Mouse (Mus musculus) myocyte (in vitro differentiated cells): ENCODE data around the gene Tpm1. TPM values are rescaled to one million over a fixed set of nuclear protein-coding genes. Genes with fewer than 3 reads are reported as not detected.

Experiments used
- H3K27me3 ChIP-seq: one replicate; pipeline ENCODE4 v1.6.1; 2011; ENCODE audit not compliant: control insufficient read depth, insufficient read depth, insufficient read length
- H3K36me3 ChIP-seq: one replicate; pipeline ENCODE4 v1.6.1; 2011; ENCODE audit not compliant: control insufficient read depth, insufficient read depth
- H3K4me2 ChIP-seq: one replicate; pipeline ENCODE4 v1.6.1; 2011; ENCODE audit warnings: low read depth, control low read depth
- H3K4me3 ChIP-seq: one replicate; pipeline ENCODE4 v1.5.1; 2011; ENCODE audit warnings: mild to moderate bottlenecking, control low read depth, moderate library complexity
- H3K79me2 ChIP-seq: one replicate; pipeline ENCODE4 v1.6.1; 2011; ENCODE audit not compliant: control insufficient read depth, insufficient read depth
- H3ac ChIP-seq: one replicate; pipeline ENCODE4 v1.6.1; 2011; ENCODE audit not compliant: control insufficient read depth, insufficient read length
- CEBPB ChIP-seq: IDR thresholded peaks from 2 replicates; pipeline ENCODE4 v1.6.1; 2011; ENCODE audit warnings: mild to moderate bottlenecking, moderate library complexity; ENCODE audit not compliant: poor library complexity, insufficient read depth, severe bottlenecking
- E2F4 ChIP-seq: IDR thresholded peaks from one replicate; pipeline ENCODE4 v1.6.1; 2011; ENCODE audit warnings: mild to moderate bottlenecking, control low read depth, moderate library complexity; ENCODE audit not compliant: insufficient read depth
- MAX ChIP-seq: IDR thresholded peaks from one replicate; pipeline ENCODE4 v1.6.1; 2011; ENCODE audit warnings: low read depth, mild to moderate bottlenecking, control low read depth
- MYOD1 ChIP-seq, 3 experiments: IDR thresholded peaks; one replicate each; pipeline ENCODE4 v1.6.1; 2011; ENCODE audit warnings: control low read depth in 2 of 3, low read depth in 2 of 3, mild to moderate bottlenecking in 2 of 3, moderate library complexity in 1 of 3; ENCODE audit not compliant: insufficient read length in 2 of 3, control insufficient read depth in 1 of 3
- MYOG ChIP-seq, 3 experiments: IDR thresholded peaks; one replicate each; pipeline ENCODE4 v1.6.1; 2011; ENCODE audit warnings: control low read depth in 2 of 3, low read depth in 2 of 3, mild to moderate bottlenecking in 2 of 3; ENCODE audit not compliant: insufficient read length in 2 of 3, control insufficient read depth in 1 of 3, insufficient read depth in 1 of 3
- POLR2A ChIP-seq: IDR thresholded peaks from one replicate; pipeline ENCODE4 v1.6.1; 2011; ENCODE audit warnings: low read depth, mild to moderate bottlenecking, control low read depth, moderate library complexity; ENCODE audit not compliant: insufficient read length
- POLR2AphosphoS2 ChIP-seq: IDR thresholded peaks from one replicate; pipeline ENCODE4 v1.6.1; 2011; ENCODE audit warnings: low read depth, control low read depth; ENCODE audit not compliant: insufficient read length
- REST ChIP-seq: IDR thresholded peaks from one replicate; pipeline ENCODE4 v1.6.1; 2011; ENCODE audit warnings: mild to moderate bottlenecking, control low read depth, moderate library complexity; ENCODE audit not compliant: insufficient read depth, insufficient read length
- SRF ChIP-seq: IDR thresholded peaks from one replicate; pipeline ENCODE4 v1.6.1; 2011; ENCODE audit warnings: low read depth; ENCODE audit not compliant: control insufficient read depth, insufficient read length
- TCF12 ChIP-seq: IDR thresholded peaks from one replicate; pipeline ENCODE4 v1.6.1; 2011; ENCODE audit warnings: mild to moderate bottlenecking, control low read depth; ENCODE audit not compliant: poor library complexity, insufficient read depth, severe bottlenecking
- TCF3 ChIP-seq: IDR thresholded peaks from one replicate; pipeline ENCODE4 v1.6.1; 2011; ENCODE audit warnings: low read depth, control low read depth; ENCODE audit not compliant: insufficient read length
- USF1 ChIP-seq: IDR thresholded peaks from one replicate; pipeline ENCODE4 v1.6.1; 2011; ENCODE audit warnings: low read depth, mild to moderate bottlenecking, control low read depth, moderate library complexity
- polyA plus RNA-seq: library from polyadenylated mRNA; unstranded; fragments of >200 nt; fragmentation: generic; extraction: Trizol; gene quantifications from one replicate; pipeline ENCODE4 v1.2.1, GENCODE M21; 2012; ENCODE audit warnings: missing spikeins

Gene Tpm1
- polyA plus RNA-seq, 1 experiment: 1,921 TPM

DNA sequence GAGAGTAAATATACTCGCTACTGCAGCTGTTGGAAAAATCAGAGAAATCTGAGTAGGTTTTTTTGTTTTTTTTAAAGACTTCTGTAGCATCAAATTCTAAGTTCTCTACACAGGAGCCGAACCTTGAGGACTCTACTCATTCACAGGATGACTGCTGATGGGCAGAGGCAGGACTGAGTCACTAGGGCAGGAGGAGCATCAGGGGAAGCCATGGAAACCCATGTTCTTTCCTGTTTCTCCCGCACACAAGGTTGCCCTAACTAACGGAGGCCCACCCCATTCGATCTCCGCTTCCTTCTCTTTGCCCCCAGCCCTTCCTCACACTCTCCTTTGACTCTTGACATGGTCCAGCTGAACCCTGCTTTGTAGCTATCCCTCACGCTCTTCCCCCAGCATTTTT is 10.5 kb downstream of the Tpm1 start:
- Histone ChIP-seq H3K79me2 (peaks cover 83% of the 10 kb centered on the region), H3K36me3 (peaks cover 68% of the 10 kb centered on the region), H3K27me3 (no peaks in the 10 kb centered on the region), H3ac (no peak overlapping the region), H3K4me3 (no peak overlapping the region), H3K4me2 (peak overlapping the region; percentile 25)
- TF ChIP-seq POLR2AphosphoS2: peak; percentile 43
- no peak for TF ChIP-seq E2F4
- TF ChIP-seq SRF: no peak

DNA sequence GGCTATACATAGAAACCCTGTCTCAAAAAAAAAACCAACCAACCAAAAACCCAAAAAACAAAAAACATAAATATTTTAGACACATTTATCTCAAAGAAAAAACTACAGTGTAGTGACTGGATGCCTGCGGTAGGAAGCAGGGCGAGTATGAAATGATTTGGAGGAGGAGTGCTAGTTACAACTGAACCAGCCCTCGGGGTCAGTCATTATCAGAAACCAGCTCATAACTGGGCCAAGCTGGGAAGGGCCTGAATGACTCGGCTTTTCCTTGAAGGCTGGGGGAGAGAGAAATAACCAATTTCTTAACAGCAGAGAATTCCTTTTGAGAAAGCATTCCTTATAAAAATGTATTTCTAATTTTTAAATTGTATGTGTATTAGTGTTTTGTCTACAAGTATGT is 11.5 kb downstream of the Tpm1 start:
- TF ChIP-seq POLR2A: no peak
- TF ChIP-seq CEBPB: no peak
- no peak for TF ChIP-seq MYOD1 (IDR thresholded peaks at IDR 0.05; ENCODE audit: control insufficient read depth in 1 of 3, insufficient read length in 2 of 3, low read depth in 2 of 3)
- no peak for TF ChIP-seq TCF3
- no peak for TF ChIP-seq MAX
- no peak for TF ChIP-seq MYOG (IDR thresholded peaks at IDR 0.05; ENCODE audit: control insufficient read depth in 1 of 3, insufficient read depth in 1 of 3, insufficient read length in 2 of 3, low read depth in 2 of 3)
- TF ChIP-seq SRF: no peak
- TF ChIP-seq REST: no peak
- TF ChIP-seq USF1: no peak
- no peak for TF ChIP-seq E2F4
- no peak for TF ChIP-seq TCF12
- H3K27me3 ChIP-seq: no peaks in the 10 kb centered on the region
- H3K4me2 ChIP-seq: no peak overlapping the region
- no peak overlapping the region for H3K4me3 ChIP-seq
- H3ac ChIP-seq: no peak overlapping the region
- H3K36me3 ChIP-seq: peaks cover 78% of the 10 kb centered on the region
- peaks cover 74% of the 10 kb centered on the region for H3K79me2 ChIP-seq

DNA sequence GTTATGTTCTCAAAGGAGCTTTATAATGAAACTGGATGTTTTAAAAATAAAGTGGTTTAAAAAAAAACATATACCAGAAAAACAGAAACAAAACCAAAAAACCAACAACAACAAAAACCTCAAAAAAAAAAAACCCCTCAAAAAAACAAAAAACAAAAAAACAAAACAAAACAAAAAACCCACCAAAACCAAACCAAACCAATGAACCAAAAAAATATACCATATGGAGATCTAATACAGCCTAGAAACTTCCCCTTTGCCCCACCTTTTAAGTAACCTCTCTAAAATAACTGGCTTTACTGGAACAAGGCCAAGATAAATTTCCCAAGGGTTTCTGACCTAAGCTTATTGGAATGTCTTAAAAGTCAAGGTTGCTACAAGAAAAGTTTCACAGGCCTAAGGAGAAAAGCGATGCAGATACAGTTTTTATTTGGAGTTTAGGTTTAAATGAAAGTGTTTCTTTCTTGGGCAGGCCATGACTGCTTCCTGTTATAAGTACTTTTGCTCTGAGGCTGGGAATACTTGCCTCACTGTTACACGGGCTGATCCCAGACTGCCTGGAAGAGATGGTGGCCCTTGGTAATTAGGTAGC is 12.6 kb downstream of the Tpm1 start:
- no peak overlapping the region for H3ac ChIP-seq
- no peaks in the 10 kb centered on the region for H3K27me3 ChIP-seq
- no peak overlapping the region for H3K4me3 ChIP-seq
- TF ChIP-seq POLR2A (no peak), TCF12 (no peak), E2F4 (no peak), USF1 (no peak), POLR2AphosphoS2 (no peak), MYOD1 (IDR thresholded peaks at IDR 0.05; ENCODE audit: control insufficient read depth in 1 of 3, insufficient read length in 2 of 3, low read depth in 2 of 3) (no peak)
- peak overlapping the region; percentile 48 for H3K4me2 ChIP-seq
- peaks cover 63% of the 10 kb centered on the region for H3K79me2 ChIP-seq
- H3K36me3 ChIP-seq: peaks cover 82% of the 10 kb centered on the region

DNA sequence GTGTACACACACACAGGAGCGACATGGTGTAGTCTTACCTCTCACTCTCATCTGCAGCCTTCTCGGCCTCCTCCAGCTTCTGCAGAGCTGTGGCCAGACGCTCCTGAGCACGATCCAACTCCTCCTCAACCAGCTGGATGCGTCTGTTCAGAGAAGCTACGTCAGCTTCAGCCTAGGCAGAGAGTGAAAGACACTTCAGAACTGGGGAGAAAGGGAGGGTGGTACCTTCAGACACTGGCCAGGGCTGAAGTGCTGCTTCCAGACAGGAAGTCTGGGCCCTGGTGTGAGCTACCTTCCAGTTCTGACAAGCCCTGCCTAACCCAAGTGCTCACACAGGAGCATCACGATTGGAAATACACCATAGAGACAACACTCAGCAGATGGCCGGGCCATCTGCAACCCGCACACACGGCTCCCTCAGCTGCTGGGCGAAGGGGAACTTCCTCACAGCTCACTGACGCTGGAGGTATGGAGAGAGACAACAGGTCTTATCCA is 13.2 kb downstream of the Tpm1 start:
- peaks cover 87% of the 10 kb centered on the region for H3K36me3 ChIP-seq
- peaks cover 57% of the 10 kb centered on the region for H3K79me2 ChIP-seq
- no peak overlapping the region for H3K4me3 ChIP-seq

DNA sequence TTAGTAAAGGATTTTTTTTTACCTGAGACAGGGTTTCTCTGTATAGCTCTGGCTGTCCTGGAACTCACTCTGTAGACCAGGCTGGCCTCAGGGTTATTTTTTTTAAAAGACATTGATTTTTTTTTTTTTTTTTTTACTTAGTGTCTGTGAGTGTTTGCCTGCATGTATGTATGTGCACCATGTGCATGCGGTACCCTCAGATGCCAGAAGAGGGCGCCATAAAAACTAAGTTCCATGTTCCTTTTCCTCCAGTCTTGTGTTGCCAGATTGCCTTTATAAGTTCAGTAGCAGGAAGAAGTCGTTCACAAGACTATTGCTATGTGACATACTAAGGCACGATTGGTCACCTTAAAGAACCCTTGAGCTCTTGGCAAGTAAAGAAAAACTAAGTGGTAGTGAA is 14.5 kb downstream of the Tpm1 start:
- Histone ChIP-seq H3K79me2 (peaks cover 44% of the 10 kb centered on the region), H3K27me3 (no peaks in the 10 kb centered on the region), H3K4me3 (no peak overlapping the region), H3K36me3 (peaks cover 86% of the 10 kb centered on the region), H3K4me2 (no peak overlapping the region), H3ac (no peak overlapping the region)
- TF ChIP-seq MYOG (IDR thresholded peaks at IDR 0.05; ENCODE audit: control insufficient read depth in 1 of 3, insufficient read depth in 1 of 3, insufficient read length in 2 of 3, low read depth in 2 of 3) (no peak), MYOD1 (IDR thresholded peaks at IDR 0.05; ENCODE audit: control insufficient read depth in 1 of 3, insufficient read length in 2 of 3, low read depth in 2 of 3) (no peak), REST (no peak), CEBPB (no peak), TCF12 (no peak), TCF3 (no peak), POLR2AphosphoS2 (no peak), POLR2A (no peak), E2F4 (no peak), MAX (no peak), SRF (no peak), USF1 (no peak)

More for the DNA sequence above, 13.2 kb downstream of the Tpm1 start:
- TF ChIP-seq POLR2AphosphoS2: peak; percentile 65
- TF ChIP-seq USF1: no peak
- no peak overlapping the region for H3ac ChIP-seq
- H3K27me3 ChIP-seq: no peaks in the 10 kb centered on the region
- H3K4me2 ChIP-seq: no peak overlapping the region
